Mouse (Mus musculus): Measurements from ENCODE around the gene Prss58. TPM values are rescaled to one million over a fixed set of nuclear protein-coding genes. Genes with fewer than 3 reads are reported as not detected.

Prss58 gene
- not detected for polyA plus RNA-seq (2017; shearing (Covaris generic))

DNA sequence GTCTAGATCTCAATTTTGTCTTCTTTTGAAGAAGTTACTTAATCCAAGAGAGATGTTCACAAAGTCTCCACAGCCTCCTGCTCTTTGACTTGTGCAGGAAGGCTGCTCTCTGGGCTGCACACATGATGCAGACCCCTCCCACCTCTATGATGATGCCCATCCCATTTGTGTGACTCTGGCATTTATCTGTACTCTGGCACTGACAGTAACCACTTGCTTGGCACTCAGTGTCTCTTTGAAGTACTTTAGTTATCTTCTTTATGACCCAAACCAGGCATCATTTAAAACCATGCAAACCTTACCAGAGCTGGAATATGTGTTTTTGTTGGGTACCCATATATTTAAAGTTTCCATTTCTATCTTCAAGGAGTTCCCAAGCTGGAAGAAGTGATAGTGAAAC is at the start of gene Prss58:
Gene Prss58, minus strand, starts transcription at position 101 of the 400 bp plus-strand sequence.

DNA sequence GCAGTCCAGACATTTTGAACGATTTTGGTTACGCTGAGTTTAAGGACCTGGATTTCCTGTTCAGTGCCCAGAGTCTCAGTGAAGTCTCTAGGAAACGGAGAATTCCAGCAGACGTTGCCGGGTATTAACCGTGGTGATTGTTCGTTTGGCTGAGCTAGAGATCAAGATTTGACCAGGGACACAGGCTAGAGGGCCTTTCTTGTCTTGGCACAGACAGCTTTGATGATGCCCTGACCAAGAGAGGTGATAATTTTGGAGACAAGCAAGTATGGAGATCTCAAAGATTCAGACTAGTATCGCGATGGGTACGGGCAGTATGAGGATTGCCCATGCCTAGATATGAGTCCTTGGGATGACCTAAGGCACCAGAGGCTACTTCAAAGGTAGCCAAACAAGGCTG is 40.3 kb upstream of the Prss58 start, which contains the start of gene 1700074P13Rik:
Gene 1700074P13Rik, minus strand, starts transcription at position 101 of the 400 bp plus-strand sequence.

DNA sequence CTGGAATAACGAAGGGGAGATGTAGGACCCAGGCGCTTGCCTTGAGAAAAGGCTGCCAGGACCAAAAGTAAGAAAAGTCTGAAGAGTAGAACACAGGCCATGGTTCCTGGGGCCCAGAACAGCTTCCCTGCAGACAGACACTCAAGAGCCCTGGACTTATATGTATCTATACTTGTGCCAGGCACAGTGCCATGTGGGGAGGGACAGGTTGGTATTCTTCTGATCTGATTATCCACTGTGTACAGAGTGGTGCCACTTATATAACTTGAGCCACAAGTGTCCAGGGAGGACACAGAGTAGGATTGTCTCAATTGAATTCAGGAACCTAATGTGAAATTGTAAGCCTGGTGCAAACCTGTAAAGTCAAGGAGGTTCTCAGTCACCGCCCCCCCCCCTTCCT is 12.8 kb downstream of the Prss58 start, which contains the start of gene Moxd2:
Gene Moxd2, minus strand, starts transcription at position 101 of the 400 bp plus-strand sequence.

Other genes starting within 250 kb of the Prss58 start
- under 1 TPM in 1 of 2 experiments, not detected in 1; 0.11 TPM for gene Moxd2, start 12.9 kb downstream of the Prss58 start, polyA plus RNA-seq (2017; shearing (Covaris generic))
- 1 to 10 TPM in 1 of 2 experiments, under 1 TPM in 1; 0.19 to 2.1 TPM for gene 1700074P13Rik, start 40.2 kb upstream of the Prss58 start, polyA plus RNA-seq (2017; shearing (Covaris generic))
- not detected for gene Gm4744, start 51.5 kb upstream of the Prss58 start, polyA plus RNA-seq (2017; shearing (Covaris generic))
- gene 1810009J06Rik, start 64.4 kb upstream of the Prss58 start, polyA plus RNA-seq (2017; shearing (Covaris generic)), result under 1 TPM in 1 of 2 experiments, not detected in 1; 0.33 TPM
- 1 to 10 TPM in 1 of 2 experiments, not detected in 1; 3.3 TPM for gene Gm2663, start 99.1 kb upstream of the Prss58 start, polyA plus RNA-seq (2017; shearing (Covaris generic))
- under 1 TPM; 0.14 to 0.26 TPM for gene 2210010C04Rik, start 135.1 kb upstream of the Prss58 start, polyA plus RNA-seq (2017; shearing (Covaris generic))

Measured in inflammation-experienced regulatory T-cells (primary cell).